Mouse (Mus musculus) ES-CJ7 (cell line): ENCODE measurements around the gene 4930519G04Rik.
A peak's percentile ranks its signal among the peaks of the same experiment; 100 is the strongest.
"Not testable (repeated sequence)": the region's sequence is repeated elsewhere in the genome, so short reads cannot be mapped to it uniquely, and the experiment has no call there.

Source experiments
- DNase-seq: peaks from one replicate; pipeline ENCODE4 v3.0.0; 2011; ENCODE audit warnings: low read depth, low spot score

4930519G04Rik gene

GRCm38 (mm10) chr5:114853364-114853763, at the start of gene 4930519G04Rik:
Gene 4930519G04Rik, plus strand, starts transcription at chr5:114853664.
- not testable (repeated sequence) for DNase-seq

- DNase-seq, result no peak
Measured at GRCm38 (mm10) chr5:114804335-114804734, 49.1 kb upstream of the 4930519G04Rik start.

- DNase-seq, result peak; percentile 38
Measured at GRCm38 (mm10) chr5:114804958-114805357, 48.5 kb upstream of the 4930519G04Rik start.

GRCm38 (mm10) chr5:114805436-114806350, 47.8 kb upstream of the 4930519G04Rik start:
- no peak for DNase-seq

GRCm38 (mm10) chr5:114806636-114807035, 46.8 kb upstream of the 4930519G04Rik start:
- DNase-seq, result no peak

GRCm38 (mm10) chr5:114807063-114807462, 46.4 kb upstream of the 4930519G04Rik start:
- DNase-seq, result no peak

- no peak for DNase-seq
Measured at GRCm38 (mm10) chr5:114807468-114807867, 46.0 kb upstream of the 4930519G04Rik start.

GRCm38 (mm10) chr5:114807893-114808292, 45.6 kb upstream of the 4930519G04Rik start:
- no peak for DNase-seq

GRCm38 (mm10) chr5:114808385-114808784, 45.1 kb upstream of the 4930519G04Rik start:
- DNase-seq, result no peak

GRCm38 (mm10) chr5:114809181-114809756, 44.2 kb upstream of the 4930519G04Rik start:
- no peak for DNase-seq

GRCm38 (mm10) chr5:114809826-114810225, 43.6 kb upstream of the 4930519G04Rik start:
- DNase-seq, result no peak

GRCm38 (mm10) chr5:114813525-114814181, 39.8 kb upstream of the 4930519G04Rik start:
- peak; percentile 88 for DNase-seq

GRCm38 (mm10) chr5:114816599-114816998, 36.9 kb upstream of the 4930519G04Rik start:
- DNase-seq, result no peak

- DNase-seq, result no peak
Measured at GRCm38 (mm10) chr5:114818124-114818523, 35.3 kb upstream of the 4930519G04Rik start.

GRCm38 (mm10) chr5:114822796-114823688, 30.4 kb upstream of the 4930519G04Rik start, which contains the start of gene 1500011B03Rik:
Gene 1500011B03Rik, minus strand, starts transcription at chr5:114823468.
- peak; percentile 86 for DNase-seq

GRCm38 (mm10) chr5:114824197-114824596, 29.3 kb upstream of the 4930519G04Rik start:
- DNase-seq, result peak; percentile 84

GRCm38 (mm10) chr5:114825978-114826691, 27.3 kb upstream of the 4930519G04Rik start:
- DNase-seq, result peak; percentile 97

GRCm38 (mm10) chr5:114827427-114827826, 26.0 kb upstream of the 4930519G04Rik start:
- no peak for DNase-seq

GRCm38 (mm10) chr5:114829740-114830139, 23.7 kb upstream of the 4930519G04Rik start:
- DNase-seq, result no peak

GRCm38 (mm10) chr5:114836886-114837285, 16.6 kb upstream of the 4930519G04Rik start:
- peak; percentile 52 for DNase-seq
